Mouse (Mus musculus) neural tube, embryonic 12.5 days (tissue): ENCODE data around the gene Pusl1. TPM values are rescaled to one million over a fixed set of nuclear protein-coding genes. Genes with fewer than 3 reads are reported as not detected.

Source experiments
- ATAC-seq: fragments of 200-750 bp; cut with Nextera tagmentation; 2 replicates; pipeline ENCODE4 v1.8.0; 2017; ENCODE audit warnings: low read depth, mild to moderate bottlenecking, moderate TSS enrichment, moderate library complexity; ENCODE audit not compliant: low FRiP score
- H3K27ac ChIP-seq: fragments of 300-500 bp; sonication (generic); 2 replicates; pipeline ENCODE4 v1.5.1; 2016
- H3K27me3 ChIP-seq: fragments of 300-500 bp; sonication (generic); replicated peaks from 2 replicates; pipeline ENCODE4 v1.6.1; 2016; ENCODE audit warnings: mild to moderate bottlenecking
- H3K36me3 ChIP-seq: fragments of 300-500 bp; sonication (generic); 2 replicates; pipeline ENCODE4 v1.6.1; 2016; ENCODE audit warnings: mild to moderate bottlenecking
- H3K4me1 ChIP-seq: fragments of 300-500 bp; sonication (generic); 2 replicates; pipeline ENCODE4 v1.6.1; 2016
- H3K4me2 ChIP-seq: fragments of 300-500 bp; sonication (generic); replicated peaks from 2 replicates; pipeline ENCODE4 v1.6.1; 2016; ENCODE audit warnings: mild to moderate bottlenecking
- H3K4me3 ChIP-seq: fragments of 300-500 bp; sonication (generic); 2 replicates; pipeline ENCODE4 v1.5.1; 2016
- H3K9ac ChIP-seq: fragments of 300-500 bp; sonication (generic); 2 replicates; pipeline ENCODE4 v1.6.1; 2016; ENCODE audit warnings: mild to moderate bottlenecking
- H3K9me3 ChIP-seq: fragments of 300-500 bp; sonication (generic); 2 replicates; pipeline ENCODE4 v1.6.1; 2016; ENCODE audit warnings: mild to moderate bottlenecking
- WGBS: fragments of 180-500 bp; shearing (Covaris S2); methylation state at CpG from one replicate; pipeline ENCODE4 v1.1.7; 2016; 5-methylcytosine and 5-hydroxymethylcytosine counted together
- microRNA-seq: library from miRNA; unstranded; fragments of <30 nt; microRNA quantifications from one replicate; pipeline ENCODE4, GENCODE M21; 2017
- polyA plus RNA-seq: library from polyadenylated mRNA; unstranded; fragments of >200 nt; fragmentation: Nextera tagmentation; extraction: Ambion mirVana; gene quantifications from 2 replicates; pipeline ENCODE4 v1.2.1, GENCODE M21; 2016

The Pusl1 gene
- polyA plus RNA-seq, 1 experiment from 2014 or later = 46.6 TPM

- H3K4me3 ChIP-seq = no peak overlapping the region
Measured at GRCm38 (mm10) chr4:155838187-155839153, 53.1 kb downstream of the Pusl1 start.

More at GRCm38 (mm10) chr4:155838187-155839153, 53.1 kb downstream of the Pusl1 start:
- peaks cover 13% of the 10 kb centered on the region for H3K27me3 ChIP-seq
- H3K9me3 ChIP-seq = no peaks in the 10 kb centered on the region
- ATAC-seq = no peak
- 65% methylated on average over 8 of the region's 8 CpGs for WGBS
- H3K36me3 ChIP-seq = 0 out of 2 replicates have a peak, but pooled peaks cover 2% of the 10 kb centered on the region
- peaks cover 25% of the 10 kb centered on the region for H3K4me1 ChIP-seq
- peak overlapping the region; percentile 63; the same call in 1 of the 2 replicates for H3K4me2 ChIP-seq
- no peak overlapping the region for H3K27ac ChIP-seq
- H3K9ac ChIP-seq = no peak overlapping the region

Small RNAs within 50 kb of the gene (microRNA-seq; reads per million reads assigned to microRNA genes)
- gene Gm22991 = not detected

Other genes with a start within 250 kb of the Pusl1 start
- not detected in 2 replicates for gene Gm10563, start 246.4 kb downstream of the Pusl1 start, polyA plus RNA-seq
- gene Mmp23, start 238.4 kb downstream of the Pusl1 start, polyA plus RNA-seq = 3.9 and 4.3 TPM in 2 replicates
- 33.8 and 38.1 TPM in 2 replicates for gene Mib2, start 222.6 kb downstream of the Pusl1 start, polyA plus RNA-seq
- 10.6 and 11.6 TPM in 2 replicates for gene Fndc10, start 197.4 kb downstream of the Pusl1 start, polyA plus RNA-seq
- gene Ssu72, start 187.0 kb downstream of the Pusl1 start, polyA plus RNA-seq = 151 and 160 TPM in 2 replicates
- gene Tmem240, start 157.0 kb downstream of the Pusl1 start, polyA plus RNA-seq = 6.2 and 6.5 TPM in 2 replicates
- 85.2 and 90.7 TPM in 2 replicates for gene Atad3a, start 130.7 kb downstream of the Pusl1 start, polyA plus RNA-seq
- 16.6 and 17.9 TPM in 2 replicates for gene Vwa1, start 117.1 kb downstream of the Pusl1 start, polyA plus RNA-seq
- 0.56 and 0.86 TPM in 2 replicates for gene Tmem88b, start 105.9 kb downstream of the Pusl1 start, polyA plus RNA-seq
- not detected in 2 replicates for gene Ankrd65, start 101.3 kb downstream of the Pusl1 start, polyA plus RNA-seq
- gene Mrpl20, start 88.9 kb downstream of the Pusl1 start, polyA plus RNA-seq = 226 and 242 TPM in 2 replicates
- 203 and 204 TPM in 2 replicates for gene Ccnl2, start 79.3 kb downstream of the Pusl1 start, polyA plus RNA-seq
- 142 and 144 TPM in 2 replicates for gene Aurkaip1, start 60.5 kb downstream of the Pusl1 start, polyA plus RNA-seq
- gene Mxra8, start 52.1 kb downstream of the Pusl1 start, polyA plus RNA-seq = 26.7 and 27.1 TPM in 2 replicates
- gene Dvl1, start 44.4 kb downstream of the Pusl1 start, polyA plus RNA-seq = 26.2 and 32.1 TPM in 2 replicates
- gene Tas1r3, start 28.4 kb downstream of the Pusl1 start, polyA plus RNA-seq = 0.28 and 0.56 TPM in 2 replicates
- gene Cptp, start 22.3 kb downstream of the Pusl1 start, polyA plus RNA-seq = 19.5 and 22.1 TPM in 2 replicates
- 77.0 TPM in 2 replicates for gene Ints11, start 22.2 kb downstream of the Pusl1 start, polyA plus RNA-seq
- gene Acap3, start within 50 bp of the Pusl1 start, polyA plus RNA-seq = 65.5 and 68.0 TPM in 2 replicates
- gene Ube2j2, start 52.0 kb upstream of the Pusl1 start, polyA plus RNA-seq = 159 and 167 TPM in 2 replicates
- gene C1qtnf12, start 70.5 kb upstream of the Pusl1 start, polyA plus RNA-seq = 17.2 and 19.0 TPM in 2 replicates
- gene B3galt6, start 100.9 kb upstream of the Pusl1 start, polyA plus RNA-seq = 20.2 and 20.6 TPM in 2 replicates
- gene Sdf4, start 101.1 kb upstream of the Pusl1 start, polyA plus RNA-seq = 129 and 133 TPM in 2 replicates
- gene Tnfrsf4, start 122.1 kb upstream of the Pusl1 start, polyA plus RNA-seq = 0.52 and 0.81 TPM in 2 replicates
- gene Tnfrsf18, start 134.4 kb upstream of the Pusl1 start, polyA plus RNA-seq = 1.6 and 2.0 TPM in 2 replicates
- gene Ttll10, start 167.6 kb upstream of the Pusl1 start, polyA plus RNA-seq = 0.20 TPM in 1 of 2 replicates, not detected in the other
- 42.4 and 45.6 TPM in 2 replicates for gene 9430015G10Rik, start 218.2 kb upstream of the Pusl1 start, polyA plus RNA-seq
- 0.52 TPM in 2 replicates for gene Rnf223, start 238.7 kb upstream of the Pusl1 start, polyA plus RNA-seq